Mouse (Mus musculus): ENCODE results near the gene Adat2.

DNA sequence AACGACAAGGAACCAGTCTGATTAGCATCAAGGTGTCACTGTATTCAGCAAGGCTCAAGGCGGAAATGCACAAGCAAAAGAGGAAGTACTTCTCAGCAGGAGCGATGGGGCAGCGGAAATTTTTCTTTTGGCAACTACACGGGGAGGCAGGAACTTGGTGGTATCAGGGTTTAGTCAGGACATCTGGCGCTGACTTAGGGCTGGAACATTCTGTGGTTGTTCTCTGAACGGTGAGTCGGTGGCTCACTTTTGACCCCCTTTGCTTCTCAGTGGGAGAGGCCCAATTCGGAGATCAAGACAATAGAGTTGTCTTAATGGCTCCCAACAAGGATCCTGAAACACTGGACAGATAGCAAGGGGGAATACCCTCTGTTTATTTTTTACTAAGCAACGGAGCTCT lies 39.5 kb downstream of the Adat2 start:
- no peak for TF ChIP-seq CTCF (IDR thresholded peaks at IDR 0.05; ENCODE audit: extremely low read depth, insufficient read length, insufficient replicate concordance, low read depth, low read length)
- no peak for TF ChIP-seq POLR2A (IDR thresholded peaks at IDR 0.05; ENCODE audit: low read depth, low read length)

Measured in small intestine, adult 2 months (tissue).